Mouse (Mus musculus) heart, embryonic 10.5 days (tissue): Measurements from ENCODE around the gene Chd1. TPM values are rescaled to one million over a fixed set of nuclear protein-coding genes. Genes with fewer than 3 reads are reported as not detected.

Experiments
- DNase-seq: peaks from one replicate; pipeline ENCODE4 v3.0.0-alpha.2; 2017; ENCODE audit warnings: low spot score
- H3K27ac ChIP-seq: fragments of 300-500 bp; sonication (generic); 2 replicates; pipeline ENCODE4 v1.5.1; 2016; ENCODE audit warnings: mild to moderate bottlenecking
- H3K27me3 ChIP-seq: fragments of 300-500 bp; sonication (generic); 2 replicates; pipeline ENCODE4 v1.6.1; 2016; ENCODE audit warnings: mild to moderate bottlenecking; ENCODE audit not compliant: poor library complexity, insufficient read depth, severe bottlenecking
- H3K36me3 ChIP-seq: fragments of 300-500 bp; sonication (generic); 2 replicates; pipeline ENCODE4 v1.6.1; 2016; ENCODE audit warnings: mild to moderate bottlenecking, moderate library complexity
- H3K4me1 ChIP-seq: fragments of 300-500 bp; sonication (generic); 2 replicates; pipeline ENCODE4 v1.6.1; 2016; ENCODE audit warnings: mild to moderate bottlenecking
- H3K4me3 ChIP-seq: fragments of 300-500 bp; sonication (generic); 2 replicates; pipeline ENCODE4 v1.5.1; 2016; ENCODE audit warnings: mild to moderate bottlenecking, moderate library complexity
- H3K9me3 ChIP-seq: fragments of 300-500 bp; sonication (generic); 2 replicates; pipeline ENCODE4 v1.6.1; 2016; ENCODE audit warnings: mild to moderate bottlenecking, moderate library complexity
- WGBS: fragments of 180-500 bp; shearing (Covaris S2); methylation state at CpG from one replicate; pipeline ENCODE4 v1.1.7; 2016; 5-methylcytosine and 5-hydroxymethylcytosine counted together
- polyA plus RNA-seq: library from polyadenylated mRNA; unstranded; fragments of >200 nt; fragmentation: Nextera tagmentation; extraction: Ambion mirVana; gene quantifications from 2 replicates; pipeline ENCODE4 v1.2.1, GENCODE M21; 2016

Chd1 gene
- 18.3 and 33.0 TPM in 2 replicates for polyA plus RNA-seq

- peaks cover 13% of the 10 kb centered on the region for H3K36me3 ChIP-seq
- H3K4me3 ChIP-seq = peak within 1 kb of the TSS; percentile 93
- peak; percentile 94 for DNase-seq
- H3K4me1 ChIP-seq = peaks cover 4% of the 10 kb centered on the region; the same call in 1 of the 2 replicates
- H3K9me3 ChIP-seq = no peaks in the 10 kb centered on the region
- under 1% methylated on average over 101 of the region's 124 CpGs for WGBS
- no peaks in the 10 kb centered on the region for H3K27me3 ChIP-seq
- peak within 1 kb of the TSS; percentile 98 for H3K27ac ChIP-seq
These were observed at the start of gene Chd1 for GRCm38 (mm10) chr17:15704475-15705300. Chd1 (plus strand) TSS chr17:15704967.

DNA sequence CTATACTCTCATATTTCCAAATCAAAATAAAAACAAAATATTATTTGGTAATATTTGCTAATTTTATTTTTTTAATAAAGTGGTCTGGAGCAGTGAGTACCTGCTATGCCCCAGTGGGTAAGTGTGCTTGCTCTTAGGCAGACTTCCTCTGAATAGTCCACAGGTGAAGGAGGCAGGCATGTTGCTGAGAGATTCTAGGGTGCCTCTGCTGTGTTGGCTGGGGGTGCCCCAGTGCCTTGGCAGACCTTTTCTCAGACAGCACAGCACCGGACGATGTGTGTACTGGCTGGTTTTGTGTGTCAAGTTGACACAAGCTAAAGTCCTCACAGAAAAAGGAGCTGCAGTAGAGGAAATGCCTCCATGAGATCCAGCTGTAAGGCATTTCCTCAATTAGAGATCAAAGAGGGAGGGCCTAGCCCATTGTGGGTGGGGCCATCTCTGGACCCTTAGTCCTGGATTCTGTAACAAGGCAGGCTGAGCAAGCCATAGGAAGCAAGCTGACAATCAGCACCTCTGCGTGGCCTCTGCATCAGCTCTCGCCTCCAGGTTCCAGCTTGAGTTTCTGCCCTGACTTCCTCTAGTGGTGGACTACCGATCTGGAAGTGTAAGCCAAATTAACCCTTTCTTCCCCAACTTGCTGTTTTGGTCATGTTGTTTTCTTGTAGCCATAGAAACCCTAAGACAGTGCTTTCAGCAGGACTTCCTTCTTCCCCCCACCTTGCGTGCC lies 47.7 kb upstream of the Chd1 start:
- Histone ChIP-seq H3K9me3 (no peaks in the 10 kb centered on the region), H3K4me3 (no peak overlapping the region), H3K36me3 (no peaks in the 10 kb centered on the region), H3K27me3 (no peaks in the 10 kb centered on the region), H3K27ac (no peak overlapping the region), H3K4me1 (peaks cover 10% of the 10 kb centered on the region)
- DNase-seq = peak; percentile 85
- 23% methylated on average over 6 of the region's 6 CpGs for WGBS

DNA sequence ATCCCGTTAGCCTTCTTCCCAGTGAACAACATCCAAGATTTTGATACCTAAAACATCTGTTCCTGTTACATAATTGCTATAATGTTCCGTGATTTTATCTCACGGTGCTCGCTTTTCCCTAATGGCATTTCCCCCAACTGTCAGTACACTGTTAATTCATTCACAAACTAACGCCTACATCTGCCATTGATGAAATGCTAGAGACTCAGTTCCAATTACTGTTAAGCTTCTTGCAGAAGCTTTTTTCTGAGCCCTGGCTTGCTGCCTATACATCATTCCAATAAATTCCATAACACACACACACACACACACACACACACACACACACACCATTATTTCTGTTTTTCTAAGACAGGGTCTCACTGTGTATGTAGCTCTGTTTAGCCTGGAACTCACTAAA lies 31.9 kb upstream of the Chd1 start:
- H3K36me3 ChIP-seq = no peaks in the 10 kb centered on the region
- no peaks in the 10 kb centered on the region for H3K4me1 ChIP-seq
- WGBS = 67% methylated on average over 5 of the region's 5 CpGs
- DNase-seq = no peak
- H3K27me3 ChIP-seq = no peaks in the 10 kb centered on the region
- no peak overlapping the region for H3K27ac ChIP-seq
- H3K9me3 ChIP-seq = no peaks in the 10 kb centered on the region
- no peak overlapping the region for H3K4me3 ChIP-seq

- Histone ChIP-seq H3K27me3 (no peaks in the 10 kb centered on the region), H3K36me3 (no peaks in the 10 kb centered on the region), H3K4me3 (no peak overlapping the region), H3K9me3 (no peaks in the 10 kb centered on the region), H3K4me1 (no peaks in the 10 kb centered on the region), H3K27ac (no peak overlapping the region)
- no peak for DNase-seq
- WGBS = 44% methylated on average over 6 of the region's 6 CpGs
These were observed 26.7 kb upstream of the Chd1 start for GRCm38 (mm10) chr17:15677970-15678645.

DNA sequence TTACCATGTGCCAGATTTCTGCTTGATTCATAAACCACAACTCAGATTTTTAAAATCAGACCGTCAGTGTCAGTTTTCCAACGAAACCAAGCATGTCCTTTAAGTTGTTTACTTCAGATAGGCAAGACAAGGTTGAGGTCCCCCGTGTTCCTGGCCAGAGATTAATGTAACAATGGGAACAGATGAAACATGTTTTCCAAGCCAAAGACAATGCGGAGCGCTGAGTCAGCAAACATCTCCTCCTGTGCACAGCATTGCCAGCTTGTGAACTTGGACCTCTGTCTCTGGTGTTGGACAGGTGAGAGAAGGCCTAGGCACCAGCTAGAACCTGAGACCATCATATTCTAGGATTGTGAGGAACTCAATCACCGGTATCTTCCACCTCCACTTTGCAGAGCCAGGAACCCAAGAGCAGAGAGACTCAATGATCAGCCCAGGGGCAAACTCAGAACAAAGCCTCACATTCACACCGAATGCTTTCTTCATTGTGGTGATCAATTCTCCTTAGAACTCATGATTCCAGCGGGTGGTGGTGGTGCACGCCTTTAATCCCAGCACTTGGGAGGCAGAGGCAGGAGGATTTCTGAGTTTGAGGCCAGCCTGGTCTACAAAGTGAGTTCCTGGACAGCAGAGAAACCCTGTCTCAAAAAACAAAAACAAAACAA lies 24.7 kb upstream of the Chd1 start:
- Histone ChIP-seq H3K36me3 (no peaks in the 10 kb centered on the region), H3K9me3 (no peaks in the 10 kb centered on the region), H3K4me3 (no peak overlapping the region), H3K27me3 (no peaks in the 10 kb centered on the region), H3K4me1 (no peaks in the 10 kb centered on the region), H3K27ac (no peak overlapping the region)
- WGBS = 81% methylated on average over 9 of the region's 9 CpGs
- no peak for DNase-seq

GRCm38 (mm10) chr17:15680661-15681060 lies 24.1 kb upstream of the Chd1 start:
- no peaks in the 10 kb centered on the region for H3K4me1 ChIP-seq
- 85% methylated on average over 4 of the region's 4 CpGs for WGBS
- no peaks in the 10 kb centered on the region for H3K9me3 ChIP-seq
- DNase-seq = no peak
- H3K27ac ChIP-seq = no peak overlapping the region
- H3K36me3 ChIP-seq = no peaks in the 10 kb centered on the region
- H3K4me3 ChIP-seq = no peak overlapping the region
- H3K27me3 ChIP-seq = no peaks in the 10 kb centered on the region

- H3K27ac ChIP-seq = no peak overlapping the region
- H3K4me3 ChIP-seq = no peak overlapping the region
- no peaks in the 10 kb centered on the region for H3K36me3 ChIP-seq
- H3K27me3 ChIP-seq = no peaks in the 10 kb centered on the region
- no peak for DNase-seq
- H3K9me3 ChIP-seq = no peaks in the 10 kb centered on the region
- no peaks in the 10 kb centered on the region for H3K4me1 ChIP-seq
- 88% methylated on average over 5 of the region's 5 CpGs for WGBS
These were observed 18.4 kb upstream of the Chd1 start for GRCm38 (mm10) chr17:15686396-15686795.

- Histone ChIP-seq H3K9me3 (no peaks in the 10 kb centered on the region), H3K27me3 (no peaks in the 10 kb centered on the region), H3K4me3 (no peak overlapping the region), H3K36me3 (no peaks in the 10 kb centered on the region), H3K4me1 (no peaks in the 10 kb centered on the region), H3K27ac (no peak overlapping the region)
- DNase-seq = no peak
- WGBS = 59% methylated on average over 1 of the region's 1 CpGs
These were observed 14.5 kb upstream of the Chd1 start for GRCm38 (mm10) chr17:15690304-15690703.

- H3K9me3 ChIP-seq = no peaks in the 10 kb centered on the region
- no peaks in the 10 kb centered on the region for H3K4me1 ChIP-seq
- no peak overlapping the region for H3K4me3 ChIP-seq
- WGBS = 78% methylated on average over 2 of the region's 2 CpGs
- H3K27ac ChIP-seq = no peak overlapping the region
- H3K27me3 ChIP-seq = no peaks in the 10 kb centered on the region
- no peak for DNase-seq
- no peaks in the 10 kb centered on the region for H3K36me3 ChIP-seq
These were observed 9.2 kb upstream of the Chd1 start for GRCm38 (mm10) chr17:15695566-15695965.

- H3K27ac ChIP-seq = no peak overlapping the region
These were observed 5.8 kb upstream of the Chd1 start for GRCm38 (mm10) chr17:15698956-15699355.

GRCm38 (mm10) chr17:15701505-15701904 lies 3.3 kb upstream of the Chd1 start:
- Histone ChIP-seq H3K27ac (no peak overlapping the region), H3K4me3 (no peak overlapping the region), H3K36me3 (no peaks in the 10 kb centered on the region), H3K4me1 (peaks cover 1% of the 10 kb centered on the region; the same call in 1 of the 2 replicates), H3K27me3 (no peaks in the 10 kb centered on the region), H3K9me3 (no peaks in the 10 kb centered on the region)
- no peak for DNase-seq
- WGBS = 81% methylated on average over 5 of the region's 5 CpGs

More at GRCm38 (mm10) chr17:15698956-15699355, 5.8 kb upstream of the Chd1 start:
- DNase-seq = no peak
- Histone ChIP-seq H3K27me3 (no peaks in the 10 kb centered on the region), H3K4me3 (no peak overlapping the region), H3K36me3 (no peaks in the 10 kb centered on the region), H3K4me1 (no peaks in the 10 kb centered on the region), H3K9me3 (no peaks in the 10 kb centered on the region)
- 82% methylated on average over 3 of the region's 3 CpGs for WGBS

DNA sequence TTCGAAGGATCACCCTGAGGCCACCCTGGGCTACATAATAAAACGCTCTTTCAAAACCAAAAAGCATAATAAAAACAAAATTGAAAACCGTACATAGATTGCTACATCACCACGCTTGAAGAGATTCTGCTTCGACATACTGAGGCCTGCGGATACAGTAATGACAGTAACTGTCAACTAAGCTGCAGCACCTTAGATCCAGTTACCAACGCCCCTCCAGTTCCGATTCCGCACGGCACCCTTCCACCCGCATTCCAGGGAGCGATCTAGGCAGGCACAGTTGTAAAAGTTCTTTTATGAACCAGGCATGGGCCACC lies 651 bp upstream of the Chd1 start:
- H3K4me1 ChIP-seq = peaks cover 4% of the 10 kb centered on the region; the same call in 1 of the 2 replicates
- H3K36me3 ChIP-seq = peaks cover 13% of the 10 kb centered on the region
- peak overlapping the region; percentile 98 for H3K27ac ChIP-seq
- H3K9me3 ChIP-seq = no peaks in the 10 kb centered on the region
- DNase-seq = no peak
- 6% methylated on average over 12 of the region's 12 CpGs for WGBS
- H3K4me3 ChIP-seq = peak overlapping the region; percentile 93
- H3K27me3 ChIP-seq = no peaks in the 10 kb centered on the region
